Mouse (Mus musculus) limb, embryonic 14.5 days (tissue): ENCODE measurements around the gene Ddx20. TPM values are rescaled to one million over a fixed set of nuclear protein-coding genes. Genes with fewer than 3 reads are reported as not detected.

Source experiments
- ATAC-seq: fragments of 200-750 bp; cut with Nextera tagmentation; 2 replicates; pipeline ENCODE4 v1.8.0; 2017; ENCODE audit warnings: low read depth, moderate number of reproducible peaks, moderate TSS enrichment; ENCODE audit not compliant: low FRiP score
- DNase-seq: peaks from one replicate; pipeline ENCODE4 v3.0.0-alpha.2; 2015; ENCODE audit warnings: low spot score
- H3K27ac ChIP-seq: fragments of 300-500 bp; sonication (generic); replicated peaks from 2 replicates; pipeline ENCODE4 v1.5.1; 2014; ENCODE audit warnings: low read depth, mild to moderate bottlenecking, low read length, moderate library complexity, mixed read lengths
- H3K27me3 ChIP-seq: fragments of 300-500 bp; sonication (generic); 2 replicates; pipeline ENCODE4 v1.6.1; 2014; ENCODE audit warnings: low read length, mixed read lengths; ENCODE audit not compliant: control insufficient read depth, insufficient read depth
- H3K36me3 ChIP-seq: fragments of 300-500 bp; sonication (generic); 2 replicates; pipeline ENCODE4 v1.6.1; 2014; ENCODE audit warnings: mild to moderate bottlenecking, low read length, moderate library complexity, mixed read lengths; ENCODE audit not compliant: control insufficient read depth, insufficient read depth
- H3K4me1 ChIP-seq: fragments of 300-500 bp; sonication (generic); 2 replicates; pipeline ENCODE4 v1.6.1; 2014; ENCODE audit warnings: antibody characterized with exemption, low read length, mixed read lengths; ENCODE audit not compliant: control insufficient read depth, insufficient read depth
- H3K4me2 ChIP-seq: fragments of 300-500 bp; sonication (generic); replicated peaks from 2 replicates; pipeline ENCODE4 v1.6.1; 2014; ENCODE audit warnings: low read depth, mild to moderate bottlenecking, low read length, moderate library complexity; ENCODE audit not compliant: severe bottlenecking
- H3K4me3 ChIP-seq: fragments of 300-500 bp; sonication (generic); replicated peaks from 2 replicates; pipeline ENCODE4 v1.5.1; 2014; ENCODE audit warnings: low read length
- H3K9ac ChIP-seq: fragments of 300-500 bp; sonication (generic); 2 replicates; pipeline ENCODE4 v1.6.1; 2014; ENCODE audit warnings: mild to moderate bottlenecking, low read depth, low read length, moderate library complexity; ENCODE audit not compliant: severe bottlenecking
- H3K9me3 ChIP-seq: fragments of 300-500 bp; sonication (generic); 2 replicates; pipeline ENCODE4 v1.6.1; 2016; ENCODE audit warnings: low read length; ENCODE audit not compliant: control insufficient read depth
- POLR2A ChIP-seq: fragments of 200-500 bp; IDR thresholded peaks from 2 replicates; pipeline ENCODE4 v1.8.0; 2012; ENCODE audit warnings: inconsistent platforms, mild to moderate bottlenecking, moderate library complexity, borderline replicate concordance; ENCODE audit not compliant: insufficient read depth, insufficient read length; ENCODE audit errors: extremely low read depth
- WGBS: fragments of 180-500 bp; shearing (Covaris S2); extraction: QIAGEN DNeasy Blood & Tissue Kit; methylation state at CpG from one replicate; pipeline ENCODE4 v1.1.7; 2014; 5-methylcytosine and 5-hydroxymethylcytosine counted together
- polyA plus RNA-seq, 2 experiments: library from polyadenylated mRNA; depleted of rRNA in 1 of 2; stranded (reverse) in 1 of 2; unstranded in 1 of 2; fragments of >200 nt; fragmentation: Nextera tagmentation in 1 of 2; extraction: Ambion mirVana in 1 of 2; gene quantifications; 2 replicates each; pipeline versions ENCODE4 v1.2.1 to v1.2.3; 2012 to 2014

Ddx20 gene
- polyA plus RNA-seq, 2 experiments: 19.8 to 28.8 TPM

- DNase-seq: peak; percentile 34
- H3K4me2 ChIP-seq: no peak overlapping the region
- H3K9ac ChIP-seq: no peak overlapping the region
- no peaks in the 10 kb centered on the region for H3K9me3 ChIP-seq
- H3K4me1 ChIP-seq: no peaks in the 10 kb centered on the region
- no peaks in the 10 kb centered on the region for H3K27me3 ChIP-seq
- WGBS: 37% methylated on average over 1 of the region's 1 CpGs
- no peaks in the 10 kb centered on the region for H3K36me3 ChIP-seq
- ATAC-seq: no peak
- TF ChIP-seq POLR2A: no peak
- no peak overlapping the region for H3K4me3 ChIP-seq
- no peak overlapping the region for H3K27ac ChIP-seq
Observed at GRCm38 (mm10) chr3:105642186-105642585, 45.2 kb downstream of the Ddx20 start.

- DNase-seq (no peak), ATAC-seq (no peak)
- no peak overlapping the region for H3K9ac ChIP-seq
- no peak overlapping the region for H3K4me2 ChIP-seq
- no peaks in the 10 kb centered on the region for H3K9me3 ChIP-seq
- 94% methylated on average over 3 of the region's 3 CpGs for WGBS
- no peak overlapping the region for H3K4me3 ChIP-seq
- TF ChIP-seq POLR2A: no peak
- H3K27me3 ChIP-seq: no peaks in the 10 kb centered on the region
- 0 out of 2 replicates have a peak, but pooled peaks cover 4% of the 10 kb centered on the region for H3K4me1 ChIP-seq
- no peak overlapping the region for H3K27ac ChIP-seq
- no peaks in the 10 kb centered on the region for H3K36me3 ChIP-seq
Observed at GRCm38 (mm10) chr3:105633021-105633420, 54.4 kb downstream of the Ddx20 start.

GRCm38 (mm10) chr3:105632296-105632695, 55.1 kb downstream of the Ddx20 start:
- Histone ChIP-seq H3K27ac (no peak overlapping the region), H3K27me3 (no peaks in the 10 kb centered on the region), H3K9me3 (no peaks in the 10 kb centered on the region), H3K4me3 (no peak overlapping the region), H3K4me2 (no peak overlapping the region), H3K4me1 (0 out of 2 replicates have a peak, but pooled peaks cover 4% of the 10 kb centered on the region), H3K36me3 (no peaks in the 10 kb centered on the region), H3K9ac (no peak overlapping the region)
- WGBS: 33% methylated on average over 2 of the region's 2 CpGs
- TF ChIP-seq POLR2A: no peak
- ATAC-seq: no peak
- DNase-seq: peak; percentile 5

Other genes with a start within 250 kb of the Ddx20 start
- gene Kcnd3, start 235.2 kb downstream of the Ddx20 start, polyA plus RNA-seq (2012; rRNA removed): 2.0 and 2.2 TPM in 2 replicates
- 0.82 and 1.0 TPM in 2 replicates for gene Kcnd3, start 235.2 kb downstream of the Ddx20 start, polyA plus RNA-seq (2014; fragmentation: Nextera tagmentation; extraction: Ambion mirVana)
- 4.6 and 5.9 TPM in 2 replicates for gene Inka2, start 17.0 kb upstream of the Ddx20 start, polyA plus RNA-seq (2012; rRNA removed)
- gene Inka2, start 17.0 kb upstream of the Ddx20 start, polyA plus RNA-seq (2014; fragmentation: Nextera tagmentation; extraction: Ambion mirVana): 1.4 and 1.7 TPM in 2 replicates
- gene Rap1a, start 113.8 kb upstream of the Ddx20 start, polyA plus RNA-seq (2012; rRNA removed): 35.5 and 45.1 TPM in 2 replicates
- 73.9 and 77.7 TPM in 2 replicates for gene Rap1a, start 113.8 kb upstream of the Ddx20 start, polyA plus RNA-seq (2014; fragmentation: Nextera tagmentation; extraction: Ambion mirVana)
- gene Adora3, start 183.3 kb upstream of the Ddx20 start, polyA plus RNA-seq (2012; rRNA removed): 2.1 and 2.3 TPM in 2 replicates
- 2.8 and 3.2 TPM in 2 replicates for gene Adora3, start 183.3 kb upstream of the Ddx20 start, polyA plus RNA-seq (2014; fragmentation: Nextera tagmentation; extraction: Ambion mirVana)
- gene Tmigd3, start 183.3 kb upstream of the Ddx20 start, polyA plus RNA-seq (2012; rRNA removed): 0.21 TPM in 1 of 2 replicates, not detected in the other
- 0.23 and 0.33 TPM in 2 replicates for gene Tmigd3, start 183.3 kb upstream of the Ddx20 start, polyA plus RNA-seq (2014; fragmentation: Nextera tagmentation; extraction: Ambion mirVana)
- gene I830077J02Rik, start 245.1 kb upstream of the Ddx20 start, polyA plus RNA-seq (2012; rRNA removed): 0.41 and 0.69 TPM in 2 replicates
- gene I830077J02Rik, start 245.1 kb upstream of the Ddx20 start, polyA plus RNA-seq (2014; fragmentation: Nextera tagmentation; extraction: Ambion mirVana): 0.66 and 0.88 TPM in 2 replicates